Mouse (Mus musculus): ENCODE data around the gene Tmem18. TPM values are rescaled to one million over a fixed set of nuclear protein-coding genes. Genes with fewer than 3 reads are reported as not detected.

Gene Tmem18
- polyA plus RNA-seq (2012; fragmentation: generic; extraction: Trizol), result 1 to 10 TPM; 1.3 to 6.8 TPM

DNA sequence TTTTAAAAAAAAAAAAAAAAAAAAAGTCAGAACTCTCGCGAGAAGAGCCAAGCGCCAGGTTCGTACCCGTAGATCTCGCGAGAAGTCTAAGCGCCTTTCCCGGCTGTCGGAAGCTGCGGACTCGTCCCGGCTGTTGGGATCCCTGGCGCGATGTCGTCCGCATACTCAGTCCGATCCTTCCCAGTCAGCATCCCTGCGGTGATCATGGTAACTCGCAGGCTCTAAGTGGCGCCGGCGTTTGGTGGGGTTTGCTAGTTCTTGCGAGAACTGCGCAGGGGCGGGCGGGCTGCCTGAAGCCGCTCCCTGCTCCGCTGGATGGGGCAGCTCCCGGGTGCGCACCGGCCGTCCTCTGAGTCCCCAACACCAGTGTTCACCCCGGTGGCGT is at the start of gene Tmem18:
Gene Tmem18 (plus strand): TSS at position 71 of the 385 bp plus-strand sequence.

Other genes with a start within 250 kb of the Tmem18 start
- gene Sntg2, start 211.1 kb upstream of the Tmem18 start, polyA plus RNA-seq (2012; fragmentation: generic; extraction: Trizol), result not detected